Comparison of ENCODE assay signal across 11 mouse cellular contexts in genomic region chr10:99132189-99132588, GRCm38 (mm10). TPM values are rescaled to one million over a fixed set of nuclear protein-coding genes. Genes with fewer than 3 reads are reported as not detected.
DNase-seq lines count a peak whose midpoint lies in the region; ATAC-seq lines count a peak whose summit lies in the region.
"Had no signal": no experiment of that assay in that cellular context is flagged by ENCODE, and none has a peak within 500 bp of the region (broad histone marks: within the 10 kb centered on the region; RNA-seq: fewer than 3 reads in every experiment).

No protein-coding gene starts in this region.

- H3K9me3 ChIP-seq in hindbrain, embryonic 15.5 days, result no peaks in the 10 kb centered on the region
- H3K9me3 ChIP-seq in hindbrain, embryonic 12.5 days (replicated peaks), result no peaks in the 10 kb centered on the region
- H3K9me3 ChIP-seq in heart, embryonic 11.5 days (replicated peaks; ENCODE audit: control insufficient read depth, low read length), result no peaks in the 10 kb centered on the region

- H3K4me3 ChIP-seq in hindbrain, embryonic 15.5 days, result no peak overlapping the region
- no peak overlapping the region for H3K4me3 ChIP-seq in hindbrain, embryonic 12.5 days
- no peak overlapping the region for H3K4me3 ChIP-seq in heart, embryonic 11.5 days (ENCODE audit: low read depth, low read length)
- H3K4me3 ChIP-seq: heart, adult 2 months had no signal

- H3K36me3 ChIP-seq in hindbrain, embryonic 15.5 days, result no peaks in the 10 kb centered on the region
- peaks cover 18% of the 10 kb centered on the region for H3K36me3 ChIP-seq in hindbrain, embryonic 12.5 days
- no peaks in the 10 kb centered on the region for H3K36me3 ChIP-seq in heart, embryonic 11.5 days (ENCODE audit: control insufficient read depth, insufficient read depth, low read length)

- no peak overlapping the region for H3K27ac ChIP-seq in hindbrain, embryonic 15.5 days (replicated peaks)
- no peak overlapping the region for H3K27ac ChIP-seq in hindbrain, embryonic 12.5 days
- H3K27ac ChIP-seq in heart, embryonic 11.5 days (ENCODE audit: low read depth, low read length), result no peak overlapping the region
- H3K27ac ChIP-seq: heart, adult 2 months; liver, embryonic 14.5 days had no signal

- H3K9ac ChIP-seq in hindbrain, embryonic 15.5 days, result no peak overlapping the region
- H3K9ac ChIP-seq in hindbrain, embryonic 12.5 days, result no peak overlapping the region; the same call in 1 of the 2 replicates
- H3K9ac ChIP-seq in heart, embryonic 11.5 days (ENCODE audit: low read depth, low read length), result no peak overlapping the region
- H3K9ac ChIP-seq: liver, embryonic 14.5 days had no signal

- 0 out of 2 replicates have a peak, but pooled peaks have one; percentile 40 for ATAC-seq in hindbrain, embryonic 15.5 days (ENCODE audit: low FRiP score, low read depth)
- ATAC-seq in hindbrain, embryonic 12.5 days (ENCODE audit: low FRiP score), result no peak
- no peak for ATAC-seq in heart, embryonic 11.5 days (replicated peaks; ENCODE audit: insufficient number of reproducible peaks, low FRiP score, low TSS enrichment)

- DNase-seq in right cerebral cortex, adult 18-20 months, result peak; percentile 40
- no peak for DNase-seq in right cerebral cortex, postnatal 14 days
- DNase-seq in lung, postnatal 14 days, result peak; percentile 54
- DNase-seq in thymus, postnatal 4 days, result peak; percentile 81
- DNase-seq in urinary bladder, adult 18-20 months (ENCODE audit: low spot score in 2 of 2), result no peak
- DNase-seq: cerebellum, adult 9-11 months; heart, adult 2 months had no signal

- WGBS in hindbrain, embryonic 15.5 days, result 61% methylated on average over 6 of the region's 6 CpGs
- WGBS in hindbrain, embryonic 12.5 days, result 72% methylated on average over 6 of the region's 6 CpGs
- WGBS in heart, embryonic 11.5 days (ENCODE audit: insufficient replicate concordance), result 83% methylated on average over 6 of the region's 6 CpGs

- peaks cover 11% of the 10 kb centered on the region; the same call in 1 of the 2 replicates for H3K4me1 ChIP-seq in hindbrain, embryonic 15.5 days (replicated peaks)
- peaks cover 11% of the 10 kb centered on the region for H3K4me1 ChIP-seq in hindbrain, embryonic 12.5 days
- H3K4me1 ChIP-seq in heart, embryonic 11.5 days (ENCODE audit: control insufficient read depth, insufficient read depth, low read length), result no peaks in the 10 kb centered on the region

- H3K4me2 ChIP-seq in hindbrain, embryonic 15.5 days, result no peak overlapping the region
- no peak overlapping the region for H3K4me2 ChIP-seq in hindbrain, embryonic 12.5 days (replicated peaks)
- no peak overlapping the region for H3K4me2 ChIP-seq in heart, embryonic 11.5 days

- no peaks in the 10 kb centered on the region for H3K27me3 ChIP-seq in hindbrain, embryonic 15.5 days
- H3K27me3 ChIP-seq in hindbrain, embryonic 12.5 days, result no peaks in the 10 kb centered on the region
- no peaks in the 10 kb centered on the region for H3K27me3 ChIP-seq in heart, embryonic 11.5 days (ENCODE audit: control insufficient read depth, insufficient read depth, low read length)

RNA-seq across cellular contexts. Expression of gene Phxr2, which starts 6.1 kb away (rescaled TPM):
- polyA plus RNA-seq in hindbrain, embryonic 15.5 days (2015; fragmentation: Nextera tagmentation; extraction: Ambion mirVana), result not detected in 2 replicates
- polyA plus RNA-seq in hindbrain, embryonic 12.5 days (2016; fragmentation: Nextera tagmentation; extraction: Ambion mirVana), result 0.18 TPM in 1 of 2 replicates, not detected in the other
- not detected in 2 replicates for polyA plus RNA-seq in heart, embryonic 11.5 days (2014; fragmentation: Nextera tagmentation; extraction: Ambion mirVana)
- polyA plus RNA-seq: heart, adult 2 months; liver, embryonic 14.5 days had no signal

RNA-seq across cellular contexts. Expression of gene Galnt4, which starts 24.2 kb away (rescaled TPM):
- 3.0 and 3.3 TPM in 2 replicates for polyA plus RNA-seq in hindbrain, embryonic 15.5 days (2015; fragmentation: Nextera tagmentation; extraction: Ambion mirVana)
- 6.7 and 7.3 TPM in 2 replicates for polyA plus RNA-seq in hindbrain, embryonic 12.5 days (2016; fragmentation: Nextera tagmentation; extraction: Ambion mirVana)
- polyA plus RNA-seq in heart, embryonic 11.5 days (2014; fragmentation: Nextera tagmentation; extraction: Ambion mirVana), result 6.2 and 7.7 TPM in 2 replicates

RNA-seq across cellular contexts. Expression of gene Poc1b, which starts 25.4 kb away (rescaled TPM):
- polyA plus RNA-seq in hindbrain, embryonic 15.5 days (2015; fragmentation: Nextera tagmentation; extraction: Ambion mirVana), result 11.5 and 15.4 TPM in 2 replicates
- 20.2 and 21.4 TPM in 2 replicates for polyA plus RNA-seq in hindbrain, embryonic 12.5 days (2016; fragmentation: Nextera tagmentation; extraction: Ambion mirVana)
- polyA plus RNA-seq in heart, embryonic 11.5 days (2014; fragmentation: Nextera tagmentation; extraction: Ambion mirVana), result 10.3 and 14.2 TPM in 2 replicates

Comparison
In these comparisons a context has a peak if more than half of its experiments do, and no peak if none do; other contexts are left out.
1. DNase-seq: peak in right cerebral cortex, adult 18-20 months (single experiment), lung, postnatal 14 days (single experiment) and thymus, postnatal 4 days (single experiment); none in right cerebral cortex, postnatal 14 days (single experiment) and urinary bladder, adult 18-20 months (0 of 2).